12 mouse cellular contexts compared by ENCODE assay signal in genomic region chr3:146967834-146968233, GRCm38 (mm10).
"Had no signal": no experiment of that assay in that cellular context is flagged by ENCODE, and none has a peak within 500 bp of the region (broad histone marks: within the 10 kb centered on the region; RNA-seq: fewer than 3 reads in every experiment).

No protein-coding gene starts in this region.

- DNase-seq: kidney, adult 2 months; kidney, postnatal 14 days; left cerebral cortex, postnatal 4 days; lung, adult 2 months; lung, postnatal 10 days; lung, postnatal 4 days; thymus, postnatal 4 days had no signal

- H3K9ac ChIP-seq: kidney, embryonic 15.5 days; limb, embryonic 13.5 days; liver, embryonic 15.5 days; midbrain, embryonic 12.5 days had no signal

- H3K27me3 ChIP-seq: kidney, embryonic 15.5 days; limb, embryonic 13.5 days; liver, embryonic 15.5 days; midbrain, embryonic 12.5 days had no signal

- H3K36me3 ChIP-seq: kidney, embryonic 15.5 days; limb, embryonic 13.5 days; liver, embryonic 15.5 days had no signal

- H3K4me3 ChIP-seq: kidney, embryonic 15.5 days; limb, embryonic 13.5 days; liver, embryonic 15.5 days; midbrain, embryonic 12.5 days had no signal

- H3K4me1 ChIP-seq: kidney, embryonic 15.5 days; limb, embryonic 13.5 days; liver, embryonic 15.5 days had no signal

- H3K4me2 ChIP-seq: kidney, embryonic 15.5 days; limb, embryonic 13.5 days; liver, embryonic 15.5 days; midbrain, embryonic 12.5 days had no signal

- H3K9me3 ChIP-seq: kidney, embryonic 15.5 days; limb, embryonic 13.5 days; liver, embryonic 15.5 days; midbrain, embryonic 12.5 days had no signal

- H3K27ac ChIP-seq: kidney, embryonic 15.5 days; limb, embryonic 13.5 days; liver, embryonic 15.5 days; midbrain, embryonic 12.5 days; stomach, postnatal 0 days had no signal
